Mouse (Mus musculus) neural tube, embryonic 11.5 days (tissue): ENCODE measurements around the gene Gm49318. TPM values are rescaled to one million over a fixed set of nuclear protein-coding genes. Genes with fewer than 3 reads are reported as not detected.
A peak's percentile ranks its signal among the peaks of the same experiment; 100 is the strongest.

ENCODE experiments used
- ATAC-seq: fragments of 200-750 bp; cut with Nextera tagmentation; 2 replicates; pipeline ENCODE4 v1.8.0; 2017; ENCODE audit warnings: moderate number of reproducible peaks, mild to moderate bottlenecking, moderate TSS enrichment, moderate library complexity; ENCODE audit not compliant: insufficient read depth, low FRiP score, low TSS enrichment
- DNase-seq: peaks from one replicate; pipeline ENCODE4 v3.0.0-alpha.2; 2015; ENCODE audit warnings: low spot score
- H3K27ac ChIP-seq: fragments of 300-500 bp; sonication (generic); 2 replicates; pipeline ENCODE4 v1.5.1; 2014; ENCODE audit warnings: low read depth, mild to moderate bottlenecking, low read length
- H3K27me3 ChIP-seq: fragments of 300-500 bp; sonication (generic); 2 replicates; pipeline ENCODE4 v1.6.1; 2014; ENCODE audit warnings: mild to moderate bottlenecking, low read length, mixed read lengths; ENCODE audit not compliant: control insufficient read depth, insufficient read depth
- H3K36me3 ChIP-seq: fragments of 300-500 bp; sonication (generic); 2 replicates; pipeline ENCODE4 v1.6.1; 2014; ENCODE audit warnings: mild to moderate bottlenecking, low read length, moderate library complexity, mixed read lengths; ENCODE audit not compliant: control insufficient read depth, insufficient read depth
- H3K4me1 ChIP-seq: fragments of 300-500 bp; sonication (generic); 2 replicates; pipeline ENCODE4 v1.6.1; 2014; ENCODE audit warnings: low read length, mixed read lengths; ENCODE audit not compliant: control insufficient read depth, insufficient read depth
- H3K4me2 ChIP-seq: fragments of 300-500 bp; sonication (generic); 2 replicates; pipeline ENCODE4 v1.6.1; 2014; ENCODE audit warnings: low read depth, mild to moderate bottlenecking, moderate library complexity
- H3K4me3 ChIP-seq: fragments of 300-500 bp; sonication (generic); 2 replicates; pipeline ENCODE4 v1.5.1; 2014; ENCODE audit warnings: low read depth, low read length
- H3K9ac ChIP-seq: fragments of 300-500 bp; sonication (generic); 2 replicates; pipeline ENCODE4 v1.6.1; 2014; ENCODE audit warnings: mild to moderate bottlenecking, low read length
- H3K9me3 ChIP-seq: fragments of 300-500 bp; sonication (generic); 2 replicates; pipeline ENCODE4 v1.6.1; 2016; ENCODE audit warnings: low read length; ENCODE audit not compliant: control insufficient read depth
- WGBS: fragments of 180-500 bp; shearing (Covaris S2); extraction: QIAGEN DNeasy Blood & Tissue Kit; methylation state at CpG from one replicate; pipeline ENCODE4 v1.1.7; 2014; 5-methylcytosine and 5-hydroxymethylcytosine counted together
- polyA plus RNA-seq: library from polyadenylated mRNA; unstranded; fragments of >200 nt; fragmentation: Nextera tagmentation; extraction: Ambion mirVana; gene quantifications from 2 replicates; pipeline ENCODE4 v1.2.1, GENCODE M21; 2014

The Gm49318 gene
- polyA plus RNA-seq, 1 experiment from 2014 or later: not detected

DNA sequence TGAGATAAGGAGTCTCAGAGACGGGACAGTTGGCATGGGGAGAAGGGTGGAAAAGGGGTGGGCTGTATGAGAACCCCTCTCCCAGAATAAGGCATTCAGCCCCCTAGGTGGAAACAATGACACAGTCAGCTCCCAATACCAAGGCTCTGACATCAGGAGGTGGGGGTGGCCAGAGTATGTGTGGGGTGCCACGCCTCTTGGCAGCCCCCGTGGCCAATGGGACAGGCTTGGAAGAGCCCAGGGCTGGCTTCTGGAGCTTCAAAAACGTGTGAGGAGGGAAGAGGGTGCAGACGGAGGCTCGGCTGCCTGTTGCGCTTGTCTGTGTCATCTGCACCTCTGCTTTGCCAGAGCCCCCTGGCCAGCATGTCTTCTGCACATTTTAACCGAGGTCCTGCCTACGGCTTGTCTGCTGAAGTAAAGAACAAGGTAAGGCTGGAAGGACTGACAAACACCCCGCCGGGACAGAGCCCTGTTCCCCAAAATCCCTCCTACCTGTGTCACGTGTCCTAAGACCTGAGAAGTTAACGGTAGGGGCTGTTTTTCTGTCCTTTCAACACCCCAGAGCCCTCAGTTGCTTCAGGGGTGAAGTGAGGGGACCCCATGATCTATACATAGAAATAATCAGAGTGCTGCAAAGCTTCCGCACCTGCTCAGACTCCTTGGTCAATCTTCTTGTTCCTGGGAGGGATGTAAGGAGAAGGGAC is 28.1 kb upstream of the Gm49318 start, which contains the start of gene Cnn1:
Gene Cnn1, plus strand, starts transcription at position 224 of the 704 bp plus-strand sequence.
- no peak within 1 kb of the TSS for H3K4me3 ChIP-seq
- no peaks in the 10 kb centered on the region for H3K4me1 ChIP-seq
- no peak within 1 kb of the TSS for H3K4me2 ChIP-seq
- no peaks in the 10 kb centered on the region for H3K9me3 ChIP-seq
- peaks cover 26% of the 10 kb centered on the region for H3K27me3 ChIP-seq
- no peak for DNase-seq
- H3K9ac ChIP-seq: no peak within 1 kb of the TSS
- H3K27ac ChIP-seq: no peak within 1 kb of the TSS
- no peaks in the 10 kb centered on the region for H3K36me3 ChIP-seq
- no peak for ATAC-seq
- 9% methylated on average over 14 of the region's 14 CpGs for WGBS

DNA sequence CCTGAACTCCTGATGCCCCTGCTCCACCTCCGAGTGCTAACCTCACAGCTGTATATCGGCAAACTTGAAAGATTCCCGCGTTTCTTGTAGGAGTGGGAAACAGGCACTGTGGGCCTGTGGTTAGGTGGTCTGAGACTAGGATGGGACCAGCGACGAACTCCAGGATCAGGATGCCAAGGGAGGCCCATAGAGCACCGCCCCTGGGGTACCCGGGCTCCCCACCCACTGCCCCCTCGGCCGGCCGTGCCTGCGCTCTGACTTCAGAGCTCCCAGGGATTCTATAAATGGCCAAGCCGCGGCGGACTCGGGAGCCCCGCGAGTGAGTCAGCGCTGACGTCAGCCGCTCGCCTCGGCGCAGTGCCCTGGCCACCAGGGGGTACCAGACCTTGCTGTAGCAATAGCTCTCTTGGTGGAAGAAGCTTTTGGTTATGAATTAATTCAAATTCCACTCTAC is 24.8 kb upstream of the Gm49318 start:
- Histone ChIP-seq H3K9me3 (no peaks in the 10 kb centered on the region), H3K27me3 (peaks cover 24% of the 10 kb centered on the region), H3K4me1 (no peaks in the 10 kb centered on the region), H3K9ac (peak overlapping the region; percentile 61), H3K4me2 (peak overlapping the region; percentile 64), H3K4me3 (peak overlapping the region; percentile 31), H3K27ac (no peak overlapping the region), H3K36me3 (no peaks in the 10 kb centered on the region)
- peak; percentile 63 for ATAC-seq
- WGBS: 1% methylated on average over 24 of the region's 24 CpGs
- peak; percentile 81 for DNase-seq

DNA sequence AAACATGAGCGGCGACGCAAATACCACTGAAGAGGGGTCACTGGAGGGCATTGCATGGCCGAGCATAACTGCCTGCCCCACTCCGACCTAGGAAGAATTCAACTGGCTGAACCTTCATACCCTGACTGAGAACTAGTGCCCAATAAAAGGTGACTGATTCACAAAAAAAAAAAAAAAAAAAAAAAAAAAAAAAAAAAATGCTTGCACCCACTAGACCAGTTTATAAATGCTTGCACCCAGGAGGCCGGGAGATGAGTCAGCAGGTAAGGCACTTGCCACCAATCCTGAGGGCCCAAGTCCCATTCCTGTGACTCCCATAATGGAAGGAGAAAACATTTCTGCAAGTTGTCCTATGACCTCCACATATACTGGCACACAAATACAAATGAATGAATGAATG is 21.7 kb upstream of the Gm49318 start:
- DNase-seq (no peak), ATAC-seq (no peak)
- Histone ChIP-seq H3K36me3 (no peaks in the 10 kb centered on the region), H3K9me3 (no peaks in the 10 kb centered on the region), H3K4me1 (no peaks in the 10 kb centered on the region), H3K9ac (no peak overlapping the region), H3K27me3 (no peaks in the 10 kb centered on the region), H3K4me3 (no peak overlapping the region), H3K27ac (no peak overlapping the region), H3K4me2 (no peak overlapping the region)
- WGBS: 91% methylated on average over 6 of the region's 6 CpGs

- ATAC-seq (no peak), DNase-seq (no peak)
- 90% methylated on average over 7 of the region's 7 CpGs for WGBS
- Histone ChIP-seq H3K4me2 (no peak overlapping the region), H3K9me3 (no peaks in the 10 kb centered on the region), H3K27ac (no peak overlapping the region), H3K9ac (no peak overlapping the region), H3K27me3 (no peaks in the 10 kb centered on the region), H3K36me3 (no peaks in the 10 kb centered on the region), H3K4me3 (no peak overlapping the region), H3K4me1 (no peaks in the 10 kb centered on the region)
Observed at GRCm38 (mm10) chr9:22089986-22090385, 18.9 kb upstream of the Gm49318 start.

GRCm38 (mm10) chr9:22089281-22089680 is 18.2 kb upstream of the Gm49318 start:
- H3K4me3 ChIP-seq: no peak overlapping the region
- no peaks in the 10 kb centered on the region for H3K4me1 ChIP-seq
- H3K9me3 ChIP-seq: no peaks in the 10 kb centered on the region
- H3K36me3 ChIP-seq: no peaks in the 10 kb centered on the region
- H3K27ac ChIP-seq: no peak overlapping the region
- H3K27me3 ChIP-seq: no peaks in the 10 kb centered on the region
- no peak overlapping the region for H3K4me2 ChIP-seq
- DNase-seq (no peak), ATAC-seq (no peak)
- WGBS: 98% methylated on average over 7 of the region's 7 CpGs
- H3K9ac ChIP-seq: no peak overlapping the region

GRCm38 (mm10) chr9:22087034-22087618 is 16.1 kb upstream of the Gm49318 start:
- WGBS: 79% methylated on average over 2 of the region's 2 CpGs
- no peak for DNase-seq
- no peak for ATAC-seq

DNA sequence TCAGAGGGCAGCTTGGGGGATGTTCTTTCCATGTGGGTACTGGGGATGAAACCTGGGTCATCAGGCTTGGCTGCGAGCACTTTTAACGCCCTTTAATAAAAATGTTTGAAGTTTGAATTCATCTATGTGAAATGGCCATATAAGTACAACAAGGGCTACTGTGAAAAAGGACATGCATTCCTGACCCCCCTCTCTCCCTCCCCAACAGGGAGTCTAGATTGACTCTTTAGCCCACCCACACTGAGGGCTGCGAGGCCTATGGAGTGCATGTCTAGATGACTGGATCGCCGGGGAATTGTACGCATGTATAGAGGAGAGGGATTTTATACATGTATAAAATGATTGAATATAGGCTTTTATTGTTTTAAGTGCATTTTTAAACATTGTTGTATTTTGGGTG is 15.0 kb upstream of the Gm49318 start:
- WGBS: 84% methylated on average over 6 of the region's 6 CpGs
- DNase-seq: no peak
- Histone ChIP-seq H3K9me3 (no peaks in the 10 kb centered on the region), H3K9ac (peak overlapping the region; percentile 40; the same call in 1 of the 2 replicates), H3K27ac (no peak overlapping the region), H3K4me2 (peak overlapping the region; percentile 84), H3K36me3 (no peaks in the 10 kb centered on the region), H3K27me3 (no peaks in the 10 kb centered on the region), H3K4me1 (no peaks in the 10 kb centered on the region), H3K4me3 (peak overlapping the region; percentile 69)
- ATAC-seq: no peak

More at GRCm38 (mm10) chr9:22087034-22087618, 16.1 kb upstream of the Gm49318 start:
- Histone ChIP-seq H3K36me3 (no peaks in the 10 kb centered on the region), H3K4me1 (no peaks in the 10 kb centered on the region), H3K4me3 (no peak overlapping the region), H3K27ac (no peak overlapping the region), H3K9ac (no peak overlapping the region), H3K9me3 (no peaks in the 10 kb centered on the region), H3K4me2 (no peak overlapping the region), H3K27me3 (no peaks in the 10 kb centered on the region)

DNA sequence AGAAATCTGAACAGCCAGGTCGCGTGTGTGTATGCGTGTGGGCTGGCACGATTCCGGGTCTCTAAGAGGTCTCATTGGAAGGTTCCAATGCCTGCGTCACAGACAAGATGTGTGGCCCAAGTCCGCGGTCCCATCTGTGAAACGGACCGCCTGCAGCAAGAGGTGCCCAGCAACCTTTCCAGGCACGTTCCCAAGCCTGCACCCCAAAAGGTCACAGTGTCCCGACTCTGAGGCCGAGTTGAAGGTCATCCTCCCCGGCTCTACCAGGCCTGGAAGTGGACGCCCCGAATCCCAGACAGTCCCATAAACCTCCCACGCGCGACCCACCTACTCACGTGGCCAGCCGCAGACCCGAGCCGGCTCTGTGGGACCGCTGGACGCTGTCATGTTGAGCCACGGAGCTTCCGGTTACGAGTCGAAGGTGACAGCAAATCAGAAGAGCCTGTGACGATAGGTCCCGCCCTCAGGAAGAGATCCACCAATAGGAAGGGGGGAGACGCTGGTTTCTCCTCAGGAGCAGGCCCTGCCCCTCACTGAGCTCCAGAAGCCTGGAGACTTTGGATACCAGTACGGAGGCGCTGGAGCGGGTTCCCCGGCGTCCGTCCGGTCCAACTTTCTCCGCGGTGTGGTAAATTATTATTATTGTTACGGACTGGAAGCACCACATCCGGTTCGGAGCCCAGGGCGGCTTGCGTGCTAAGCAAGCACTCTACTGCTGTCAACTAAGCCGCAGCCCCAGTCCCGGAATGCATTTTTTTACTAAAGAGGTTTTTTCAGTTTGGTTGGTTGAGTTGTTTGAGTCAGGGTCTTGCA is 14.2 kb upstream of the Gm49318 start, which contains the start of gene Ecsit:
Gene Ecsit, minus strand, starts transcription at position 417 of the 813 bp plus-strand sequence.
- Histone ChIP-seq H3K9me3 (no peaks in the 10 kb centered on the region), H3K27me3 (no peaks in the 10 kb centered on the region), H3K4me2 (peak within 1 kb of the TSS; percentile 84), H3K36me3 (no peaks in the 10 kb centered on the region), H3K9ac (peak within 1 kb of the TSS; percentile 70), H3K27ac (0 out of 2 replicates have a peak within 1 kb of the TSS, but pooled peaks have one; percentile 17), H3K4me3 (peak within 1 kb of the TSS; percentile 69), H3K4me1 (no peaks in the 10 kb centered on the region)
- peak; percentile 92 for DNase-seq
- peak; percentile 99 for ATAC-seq
- under 1% methylated on average over 48 of the region's 48 CpGs for WGBS
